Mouse (Mus musculus) hindlimb bud, embryonic 11.5 days (tissue): ENCODE results near the gene Rapgefl1.

Source experiments
- DNase-seq: peaks from one replicate; pipeline ENCODE4 v3.0.0-alpha.2; 2012; ENCODE audit warnings: low read depth, low spot score; ENCODE audit errors: extremely low spot score

Rapgefl1 gene

GRCm38 (mm10) chr11:98836651-98837141 lies at the start of gene Rapgefl1:
Rapgefl1 (plus strand) TSS chr11:98836785.
- no peak for DNase-seq

- DNase-seq: no peak
These were observed 49.4 kb upstream of the Rapgefl1 start for GRCm38 (mm10) chr11:98787229-98787628.

DNA sequence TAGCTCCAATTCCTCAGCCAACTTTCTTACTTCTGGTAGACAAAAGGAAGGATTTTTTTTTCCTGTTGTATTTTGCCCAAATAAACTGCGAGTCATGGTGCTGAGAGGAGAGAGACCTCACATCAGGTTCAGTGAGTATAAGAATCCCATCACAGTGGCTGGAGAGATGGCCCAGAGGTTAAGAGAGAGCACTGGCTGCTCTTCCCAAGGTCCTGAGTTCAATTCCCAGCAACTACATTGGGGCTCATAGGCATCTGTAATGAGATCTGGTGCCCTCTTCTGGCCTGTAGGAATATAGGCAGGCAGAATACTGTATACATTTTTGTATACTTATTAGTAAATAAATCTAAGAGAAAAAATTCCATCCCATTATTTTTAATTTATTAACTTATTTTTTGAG lies 48.9 kb upstream of the Rapgefl1 start:
- no peak for DNase-seq

DNA sequence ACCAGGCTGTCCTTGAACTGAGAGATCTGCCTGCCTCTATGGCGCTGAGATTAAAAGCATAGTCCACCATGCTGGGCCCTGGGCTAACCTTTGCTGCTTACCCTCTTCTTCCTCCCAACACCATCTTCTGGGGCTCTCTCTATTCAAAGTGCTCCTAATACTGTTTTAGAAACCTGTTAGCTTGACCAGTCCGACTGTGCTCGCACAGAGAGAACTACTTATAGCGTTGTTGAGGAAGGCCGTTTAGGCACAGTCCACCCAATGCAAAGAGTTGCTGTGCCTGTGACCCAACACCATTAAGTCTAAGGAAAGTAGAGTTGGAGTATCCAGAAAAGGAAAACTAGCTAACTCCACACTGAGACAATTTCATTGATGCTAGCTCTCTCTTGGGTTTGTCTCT lies 48.4 kb upstream of the Rapgefl1 start:
- DNase-seq: no peak

DNA sequence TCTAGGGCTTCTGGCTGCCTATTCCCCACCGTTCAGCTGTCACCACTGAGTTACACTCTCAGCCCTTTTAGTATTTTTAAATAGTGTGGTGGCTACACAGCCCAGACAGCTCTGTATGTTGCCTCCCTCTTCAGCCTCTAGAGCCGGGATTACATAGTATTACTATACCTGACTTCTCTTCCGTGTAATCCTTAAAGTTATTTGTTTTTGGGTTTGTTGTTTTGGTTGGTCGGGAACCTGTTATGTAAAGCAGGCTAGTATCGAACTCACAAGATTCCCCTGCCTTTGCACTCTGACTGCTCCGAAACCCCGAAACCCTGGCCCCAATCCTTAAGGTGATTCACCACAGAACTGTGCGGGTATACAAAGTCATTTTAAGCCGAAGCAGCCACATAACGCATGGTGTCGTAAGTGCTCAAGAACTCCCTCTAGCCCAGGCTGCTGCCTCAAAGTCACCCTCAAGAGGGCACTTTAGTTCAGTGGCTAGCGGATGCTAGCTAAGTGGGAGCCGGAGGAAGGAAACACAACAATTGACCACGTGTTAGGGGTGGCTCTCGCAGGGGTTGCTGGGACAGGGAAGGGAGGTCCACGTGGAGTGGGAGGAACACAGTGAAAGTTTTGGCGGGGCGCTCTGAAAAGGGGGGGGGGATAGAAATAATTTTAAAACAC lies 47.9 kb upstream of the Rapgefl1 start:
- DNase-seq: no peak

DNA sequence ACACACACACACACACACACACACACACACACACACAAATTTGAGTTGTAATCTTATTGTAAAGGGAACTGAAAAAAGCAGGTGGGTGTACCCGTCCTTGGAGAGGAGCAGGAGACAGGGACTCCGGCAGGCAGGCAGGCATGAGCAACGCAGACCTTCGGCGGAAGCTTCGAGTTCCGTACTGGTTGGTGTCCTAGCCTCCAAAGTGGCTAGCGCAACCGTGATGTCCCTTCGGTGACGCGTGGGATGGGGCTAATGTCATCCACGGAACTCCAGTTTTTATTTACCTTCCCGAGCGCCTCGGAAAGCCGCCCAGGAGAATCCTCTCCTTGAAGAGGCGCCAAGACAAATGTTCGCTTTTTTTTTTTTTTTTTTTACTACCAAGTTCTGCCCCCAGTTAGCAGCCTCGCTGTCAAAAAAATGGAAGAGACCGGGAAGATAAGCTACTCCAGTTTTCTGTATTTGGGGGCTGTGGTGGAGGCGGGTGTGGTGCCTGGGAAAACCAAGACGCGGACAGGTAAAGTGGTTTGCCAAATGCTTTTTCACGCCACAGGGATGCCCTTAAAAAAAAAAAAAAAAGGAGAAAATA lies 47.3 kb upstream of the Rapgefl1 start:
- no peak for DNase-seq

- DNase-seq: no peak
These were observed 46.8 kb upstream of the Rapgefl1 start for GRCm38 (mm10) chr11:98789824-98790223.

- no peak for DNase-seq
These were observed 45.9 kb upstream of the Rapgefl1 start for GRCm38 (mm10) chr11:98790631-98791205.

- DNase-seq: no peak
These were observed 45.1 kb upstream of the Rapgefl1 start for GRCm38 (mm10) chr11:98791448-98791847.

DNA sequence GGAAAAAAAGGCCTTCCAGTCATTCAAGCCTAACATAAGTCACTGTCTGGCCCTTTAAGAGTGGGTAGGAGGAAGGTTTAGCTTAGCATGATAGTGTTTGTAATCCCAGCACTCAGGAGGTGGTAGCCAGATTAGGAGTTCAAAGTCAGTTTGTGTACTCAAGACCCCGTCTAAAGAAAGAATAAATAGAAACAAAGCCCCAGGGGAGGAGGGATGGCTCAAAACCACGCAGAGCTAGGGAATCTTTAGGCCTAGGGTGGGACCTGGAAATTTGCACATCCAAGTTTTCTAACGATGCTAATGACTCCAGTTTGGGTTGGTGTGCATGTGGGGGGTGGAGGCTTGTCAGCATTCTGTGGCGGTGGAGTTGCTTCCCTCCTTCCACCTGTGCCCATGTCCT lies 44.5 kb upstream of the Rapgefl1 start:
- no peak for DNase-seq

DNA sequence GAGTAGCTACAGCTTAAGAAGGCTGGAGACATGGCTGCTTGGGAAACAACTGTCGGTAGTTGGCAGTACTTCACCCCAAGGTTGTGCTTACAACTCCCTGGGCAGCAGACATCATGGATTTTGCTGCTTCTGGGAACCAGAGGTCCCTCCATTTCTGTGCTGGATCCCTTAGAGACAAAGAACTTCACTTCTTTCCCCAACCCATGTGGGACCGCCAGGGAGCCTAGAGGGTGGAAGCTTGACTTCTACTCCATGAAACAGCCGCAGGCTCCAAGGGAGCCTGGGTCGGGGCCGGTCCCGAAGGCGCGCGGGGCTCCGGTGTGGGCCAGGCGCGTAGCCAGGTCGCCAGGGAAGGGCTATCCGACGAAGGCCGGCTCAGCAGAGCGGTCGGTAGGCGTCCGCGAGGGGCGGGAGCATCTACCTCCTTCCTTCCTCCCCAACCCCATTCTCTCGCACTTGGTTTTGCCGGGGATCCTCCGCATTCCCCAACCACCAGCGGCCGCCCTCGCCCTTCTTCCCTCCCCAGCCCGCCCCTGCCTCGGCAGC lies 42.0 kb upstream of the Rapgefl1 start:
- DNase-seq: no peak

DNA sequence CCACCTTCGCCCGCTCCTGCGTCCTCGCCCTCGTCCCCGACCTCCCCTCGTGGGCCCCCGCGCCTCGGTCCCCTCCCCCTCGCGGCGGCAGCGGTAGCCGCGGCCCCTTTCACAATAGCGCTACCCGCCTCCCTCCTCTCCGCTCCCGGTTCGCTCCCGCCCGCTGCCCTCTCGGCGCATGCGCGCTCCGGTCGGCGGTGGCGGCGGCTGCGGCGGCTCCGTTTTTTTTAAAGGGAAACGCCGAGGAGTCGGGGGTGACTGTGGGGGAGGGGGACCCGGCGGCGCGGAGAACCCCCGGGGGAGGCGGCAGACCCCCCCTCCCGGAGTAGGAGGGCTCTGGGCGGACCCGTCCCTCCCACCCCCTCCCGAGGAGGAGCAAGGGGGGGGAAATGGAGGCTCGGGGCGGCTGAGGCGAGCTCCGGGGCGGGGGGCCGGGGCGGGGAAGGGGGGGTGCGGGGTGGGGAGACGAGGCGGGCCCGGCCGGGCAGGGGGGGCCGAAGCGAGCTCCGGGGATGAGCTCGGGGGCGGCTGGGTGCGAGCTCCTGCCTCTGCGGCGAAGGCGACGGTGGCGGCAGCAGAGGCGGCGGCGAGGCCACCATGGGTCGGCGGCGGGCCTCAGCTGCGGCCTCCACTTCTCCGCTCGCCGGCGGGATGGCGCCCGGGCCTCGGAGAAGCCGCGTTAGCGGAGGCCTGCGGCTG lies 41.4 kb upstream of the Rapgefl1 start, which contains the start of gene Msl1:
Gene Msl1, plus strand, starts transcription at position 502 of the 699 bp plus-strand sequence.
- DNase-seq: no peak

GRCm38 (mm10) chr11:98795714-98796514 lies 40.7 kb upstream of the Rapgefl1 start:
- no peak for DNase-seq

GRCm38 (mm10) chr11:98796515-98797216 lies 39.9 kb upstream of the Rapgefl1 start:
- DNase-seq: no peak

DNA sequence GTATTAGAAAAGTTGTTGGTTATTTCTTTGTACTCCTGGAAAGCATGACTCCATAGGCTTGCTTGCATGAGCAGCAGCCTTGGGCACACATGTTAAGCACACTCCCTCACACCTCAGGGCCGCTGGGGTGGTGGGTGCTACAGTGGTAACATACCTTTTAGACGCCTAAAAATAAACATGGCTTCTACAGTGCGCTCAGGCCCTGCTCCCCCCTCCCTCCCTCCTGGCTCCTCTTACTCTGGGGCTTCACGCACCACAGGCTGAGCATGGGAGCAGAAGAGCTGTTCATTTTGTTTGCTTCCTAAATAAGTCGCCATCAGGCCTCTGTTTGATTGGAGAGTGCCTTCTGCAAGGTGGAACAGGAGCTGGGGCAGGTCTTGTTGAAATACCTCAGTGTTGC lies 39.3 kb upstream of the Rapgefl1 start:
- no peak for DNase-seq

- no peak for DNase-seq
These were observed 38.7 kb upstream of the Rapgefl1 start for GRCm38 (mm10) chr11:98797909-98798308.

DNA sequence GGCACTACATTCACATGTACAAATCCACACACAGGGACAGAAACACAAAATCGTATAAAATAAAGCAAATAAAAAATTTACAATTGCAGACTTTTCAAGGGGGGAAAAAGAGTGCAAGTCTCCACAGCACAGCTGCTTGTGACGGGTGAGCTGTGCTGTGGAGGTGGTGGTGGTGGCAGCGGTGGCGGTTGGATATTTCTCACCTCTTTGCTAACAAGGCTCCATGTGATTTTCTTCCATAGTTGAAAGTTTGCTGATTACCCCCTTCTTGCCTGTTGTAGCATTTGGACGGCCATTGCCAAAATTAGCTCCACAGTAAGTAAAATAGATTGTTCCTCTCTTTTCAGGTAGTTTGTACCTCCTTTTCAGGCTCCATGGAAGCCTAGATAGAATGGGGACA lies 32.0 kb upstream of the Rapgefl1 start, which contains the start of gene Casc3:
Gene Casc3, plus strand, starts transcription at position 301 of the 400 bp plus-strand sequence.
- no peak for DNase-seq

GRCm38 (mm10) chr11:98808417-98808816 lies 28.2 kb upstream of the Rapgefl1 start:
- DNase-seq: no peak

DNA sequence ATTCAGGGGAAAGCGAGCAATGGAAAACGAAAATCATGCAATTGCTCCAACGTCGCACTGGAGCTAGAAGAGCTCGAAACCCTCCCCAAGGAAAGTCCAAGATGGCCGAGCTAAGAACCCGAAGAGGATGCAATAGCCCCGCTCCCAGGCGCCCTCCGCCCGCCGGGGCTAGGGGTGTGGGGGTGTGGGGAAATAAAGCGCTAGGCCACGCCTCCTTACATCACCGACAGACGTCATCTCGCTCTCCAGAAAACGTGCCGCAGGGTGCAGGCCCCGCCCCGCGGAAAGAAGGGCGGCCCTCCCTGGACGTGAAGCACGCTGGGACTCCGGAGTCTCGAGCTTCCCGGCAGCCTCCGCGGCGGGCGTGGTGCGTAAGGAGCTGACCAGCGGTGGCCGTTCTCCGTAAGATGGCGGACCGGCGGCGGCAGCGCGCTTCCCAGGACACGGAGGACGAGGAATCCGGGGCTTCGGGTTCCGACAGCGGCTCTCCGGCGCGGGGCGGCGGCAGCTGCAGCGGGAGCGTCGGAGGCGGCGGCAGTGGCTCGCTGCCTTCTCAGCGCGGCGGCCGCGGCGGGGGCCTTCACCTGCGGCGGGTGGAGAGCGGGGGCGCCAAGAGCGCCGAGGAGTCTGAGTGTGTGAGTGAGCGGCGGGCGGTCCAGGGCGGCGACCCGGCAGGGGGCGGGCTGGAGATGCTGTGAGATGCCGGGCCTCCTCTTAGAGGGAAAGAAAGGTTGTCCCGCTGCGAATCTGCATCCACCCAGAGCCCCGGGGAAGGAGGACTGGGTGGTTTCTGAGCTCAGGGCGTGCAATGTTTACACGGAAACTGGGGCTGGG lies 26.9 kb upstream of the Rapgefl1 start:
- DNase-seq: peak; percentile 94
